Mouse (Mus musculus): ENCODE data around the gene Ctsh. TPM values are rescaled to one million over a fixed set of nuclear protein-coding genes. Genes with fewer than 3 reads are reported as not detected.

Gene Ctsh
- polyA plus RNA-seq, 1 experiment from 2014 or later, result 56.6 TPM

DNA sequence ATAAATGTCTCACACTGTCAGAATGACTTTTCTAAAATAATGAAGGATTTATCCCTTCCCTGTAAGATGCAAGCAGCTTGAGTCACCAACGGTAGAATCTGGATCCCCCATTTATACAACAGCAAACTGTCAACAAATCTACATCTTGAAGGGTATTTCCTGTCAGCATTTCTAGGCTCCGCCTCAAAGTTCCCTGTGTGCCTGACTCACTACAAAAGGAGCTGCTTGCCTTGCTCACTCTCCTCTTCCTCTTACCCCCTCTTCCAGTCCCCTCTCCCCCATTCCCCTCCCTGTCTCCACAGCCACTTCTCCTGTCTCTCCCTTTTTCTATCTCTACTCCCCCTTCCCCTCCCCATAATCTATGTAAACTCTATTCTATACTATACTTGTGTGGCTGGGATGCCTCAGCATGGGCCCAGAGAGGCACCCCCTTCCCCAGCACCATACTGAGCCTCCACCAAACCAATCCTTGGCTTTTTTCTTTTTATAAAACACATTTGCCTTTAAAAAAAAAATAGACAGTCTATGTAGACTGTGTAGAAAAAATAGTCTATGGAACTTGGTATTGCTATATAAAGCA, 34.0 kb downstream of the Ctsh start:
- no peaks in the 10 kb centered on the region for H3K27me3 ChIP-seq (ENCODE audit: control insufficient read depth, insufficient read depth, low read length)
- no peaks in the 10 kb centered on the region for H3K9me3 ChIP-seq (ENCODE audit: control insufficient read depth, low read length)
- peaks cover 57% of the 10 kb centered on the region for H3K36me3 ChIP-seq (ENCODE audit: control insufficient read depth, insufficient read depth, low read length)
- WGBS, result 91% methylated on average over 2 of the region's 2 CpGs
- ATAC-seq (ENCODE audit: insufficient number of reproducible peaks, insufficient read depth, low FRiP score, low read depth), result no peak
- no peak overlapping the region for H3K4me2 ChIP-seq (ENCODE audit: low read length)
- no peak overlapping the region for H3K4me3 ChIP-seq (ENCODE audit: control insufficient read depth in 1 of 2, insufficient read depth in 1 of 2, low read depth in 1 of 2, low read length in 2 of 2)
- no peaks in the 10 kb centered on the region for H3K4me1 ChIP-seq (ENCODE audit: control insufficient read depth in 2 of 2, insufficient read depth in 2 of 2, low read length in 2 of 2)
- H3K9ac ChIP-seq (ENCODE audit: low read length), result no peak overlapping the region
- no peak overlapping the region for H3K27ac ChIP-seq (replicated peaks in 1 of 2; ENCODE audit: control insufficient read depth in 1 of 2, insufficient read depth in 1 of 2, low read depth in 2 of 2, low read length in 2 of 2)

DNA sequence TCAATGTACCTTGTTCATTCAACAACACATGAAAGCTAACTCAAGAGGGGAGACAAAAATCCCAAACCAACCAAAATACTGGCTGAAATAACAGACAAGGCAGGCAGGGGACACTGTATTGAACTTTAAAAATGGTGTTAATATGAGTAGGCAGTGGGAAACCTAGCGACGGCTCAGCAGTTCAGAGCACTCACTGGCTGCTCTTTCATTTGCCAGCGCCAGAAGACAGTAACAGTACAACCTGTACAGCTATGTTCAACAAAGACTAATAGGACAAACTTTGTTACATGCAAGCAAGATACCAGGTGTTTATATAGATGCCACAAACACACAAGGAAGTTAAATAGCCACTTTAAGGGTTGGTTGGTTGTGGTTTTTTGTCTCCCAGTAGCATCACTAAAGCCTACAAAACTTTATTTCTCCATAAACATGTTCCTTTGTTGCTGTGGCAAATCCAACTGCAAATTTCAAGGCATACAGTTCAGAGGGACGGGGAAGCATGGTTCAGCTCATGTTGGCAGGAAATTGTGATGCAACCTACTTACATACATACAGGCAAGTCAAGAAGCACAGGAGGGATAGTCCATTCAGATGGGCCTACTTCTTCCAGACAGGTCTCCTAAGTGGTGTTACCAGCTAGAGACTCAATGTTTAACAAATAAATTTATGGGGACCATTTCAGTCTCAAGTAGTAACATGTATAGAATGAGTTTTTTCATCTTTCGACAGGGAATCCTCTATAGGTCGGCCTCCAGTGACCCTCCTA, 35.6 kb downstream of the Ctsh start:
- ATAC-seq (ENCODE audit: insufficient number of reproducible peaks, insufficient read depth, low FRiP score, low read depth), result no peak
- no peak overlapping the region for H3K4me3 ChIP-seq (ENCODE audit: control insufficient read depth in 1 of 2, insufficient read depth in 1 of 2, low read depth in 1 of 2, low read length in 2 of 2)
- no peaks in the 10 kb centered on the region for H3K27me3 ChIP-seq (ENCODE audit: control insufficient read depth, insufficient read depth, low read length)
- H3K9me3 ChIP-seq (ENCODE audit: control insufficient read depth, low read length), result no peaks in the 10 kb centered on the region
- no peak overlapping the region for H3K27ac ChIP-seq (replicated peaks in 1 of 2; ENCODE audit: control insufficient read depth in 1 of 2, insufficient read depth in 1 of 2, low read depth in 2 of 2, low read length in 2 of 2)
- WGBS, result 91% methylated on average over 6 of the region's 6 CpGs
- peaks cover 71% of the 10 kb centered on the region for H3K36me3 ChIP-seq (ENCODE audit: control insufficient read depth, insufficient read depth, low read length)
- no peak overlapping the region for H3K4me2 ChIP-seq (ENCODE audit: low read length)
- no peak overlapping the region for H3K9ac ChIP-seq (ENCODE audit: low read length)
- H3K4me1 ChIP-seq (ENCODE audit: control insufficient read depth in 2 of 2, insufficient read depth in 2 of 2, low read length in 2 of 2), result no peaks in the 10 kb centered on the region

DNA sequence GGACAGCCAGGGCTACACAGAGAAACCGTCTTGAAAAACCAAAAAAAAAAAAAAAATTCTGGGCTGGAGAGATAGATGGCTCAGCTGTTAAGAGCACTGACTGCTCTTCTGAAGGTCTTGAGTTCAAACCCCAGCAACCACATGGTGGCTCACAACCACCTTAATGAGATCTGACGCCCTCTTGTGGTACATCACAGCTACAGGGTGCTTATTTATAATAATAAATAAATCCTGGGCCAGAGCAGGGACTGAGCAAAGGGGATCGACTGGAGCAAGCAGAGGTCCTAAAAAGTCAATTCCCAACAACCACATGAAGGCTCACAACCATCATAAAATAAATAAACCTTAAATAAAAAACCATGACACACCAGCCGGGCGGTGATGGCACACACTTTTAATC, 45.0 kb downstream of the Ctsh start:
- no peaks in the 10 kb centered on the region for H3K27me3 ChIP-seq (ENCODE audit: control insufficient read depth, insufficient read depth, low read length)
- no peaks in the 10 kb centered on the region for H3K9me3 ChIP-seq (ENCODE audit: control insufficient read depth, low read length)
- WGBS, result 83% methylated on average over 5 of the region's 5 CpGs
- H3K4me2 ChIP-seq (ENCODE audit: low read length), result no peak overlapping the region
- ATAC-seq (ENCODE audit: insufficient number of reproducible peaks, insufficient read depth, low FRiP score, low read depth), result no peak
- H3K9ac ChIP-seq (ENCODE audit: low read length), result no peak overlapping the region
- no peak overlapping the region for H3K27ac ChIP-seq (replicated peaks in 1 of 2; ENCODE audit: control insufficient read depth in 1 of 2, insufficient read depth in 1 of 2, low read depth in 2 of 2, low read length in 2 of 2)
- no peak overlapping the region for H3K4me3 ChIP-seq (ENCODE audit: control insufficient read depth in 1 of 2, insufficient read depth in 1 of 2, low read depth in 1 of 2, low read length in 2 of 2)
- peaks cover 98% of the 10 kb centered on the region for H3K36me3 ChIP-seq (ENCODE audit: control insufficient read depth, insufficient read depth, low read length)
- H3K4me1 ChIP-seq (ENCODE audit: control insufficient read depth in 2 of 2, insufficient read depth in 2 of 2, low read length in 2 of 2), result no peaks in the 10 kb centered on the region

DNA sequence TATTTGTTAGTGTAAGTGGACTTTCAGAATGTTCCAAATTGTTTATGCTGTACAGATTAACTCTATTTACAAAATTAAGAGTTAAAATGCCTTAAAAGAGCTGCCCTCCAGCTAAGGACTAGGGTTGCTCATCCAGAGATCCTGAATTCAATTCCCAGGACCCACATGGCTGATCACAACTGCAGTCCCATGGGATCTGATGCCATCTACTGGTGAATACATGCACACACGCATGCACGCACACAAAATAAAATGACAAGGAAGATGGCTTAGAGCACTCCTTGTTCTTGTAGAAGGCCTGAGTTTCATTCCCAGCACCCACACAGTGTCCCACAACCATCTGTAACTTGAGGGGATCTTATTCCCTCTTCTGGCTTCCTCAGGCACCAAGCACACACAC, 46.8 kb downstream of the Ctsh start:
- no peak for ATAC-seq (ENCODE audit: insufficient number of reproducible peaks, insufficient read depth, low FRiP score, low read depth)
- H3K4me1 ChIP-seq (ENCODE audit: control insufficient read depth in 2 of 2, insufficient read depth in 2 of 2, low read length in 2 of 2), result no peaks in the 10 kb centered on the region
- H3K27ac ChIP-seq (replicated peaks in 1 of 2; ENCODE audit: control insufficient read depth in 1 of 2, insufficient read depth in 1 of 2, low read depth in 2 of 2, low read length in 2 of 2), result no peak overlapping the region
- H3K4me2 ChIP-seq (ENCODE audit: low read length), result no peak overlapping the region
- H3K36me3 ChIP-seq (ENCODE audit: control insufficient read depth, insufficient read depth, low read length), result peaks cover 98% of the 10 kb centered on the region
- H3K4me3 ChIP-seq (ENCODE audit: control insufficient read depth in 1 of 2, insufficient read depth in 1 of 2, low read depth in 1 of 2, low read length in 2 of 2), result no peak overlapping the region
- 65% methylated on average over 2 of the region's 2 CpGs for WGBS
- H3K9ac ChIP-seq (ENCODE audit: low read length), result no peak overlapping the region
- H3K9me3 ChIP-seq (ENCODE audit: control insufficient read depth, low read length), result no peaks in the 10 kb centered on the region
- H3K27me3 ChIP-seq (ENCODE audit: control insufficient read depth, insufficient read depth, low read length), result no peaks in the 10 kb centered on the region

DNA sequence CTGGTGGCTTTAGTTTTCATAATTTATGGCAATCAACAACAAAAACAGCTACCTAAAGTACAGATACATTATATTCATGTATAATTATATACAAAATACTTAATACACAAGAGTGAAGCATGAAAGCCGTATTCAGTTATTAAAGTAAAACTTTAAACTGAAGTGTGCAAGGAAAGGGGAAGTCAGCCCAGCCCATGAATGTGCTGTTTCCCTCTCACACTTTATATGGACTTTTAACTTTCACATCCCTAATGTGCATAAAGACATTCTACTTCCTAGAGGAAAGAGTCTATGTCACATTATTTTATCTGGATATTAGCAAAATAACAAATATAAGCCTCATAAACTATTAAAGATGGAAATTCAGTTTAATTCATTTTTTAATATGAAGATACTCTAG, 51.5 kb downstream of the Ctsh start:
- H3K27me3 ChIP-seq (ENCODE audit: control insufficient read depth, insufficient read depth, low read length), result no peaks in the 10 kb centered on the region
- WGBS, result 91% methylated on average over 1 of the region's 1 CpGs
- H3K27ac ChIP-seq (replicated peaks in 1 of 2; ENCODE audit: control insufficient read depth in 1 of 2, insufficient read depth in 1 of 2, low read depth in 2 of 2, low read length in 2 of 2), result no peak overlapping the region
- peaks cover 0 to 8% of the 10 kb centered on the region in 2 experiments; a peak in 1 of 4 replicates for H3K4me1 ChIP-seq (ENCODE audit: control insufficient read depth in 2 of 2, insufficient read depth in 2 of 2, low read length in 2 of 2)
- H3K9ac ChIP-seq (ENCODE audit: low read length), result no peak overlapping the region
- H3K4me2 ChIP-seq (ENCODE audit: low read length), result no peak overlapping the region
- H3K9me3 ChIP-seq (ENCODE audit: control insufficient read depth, low read length), result no peaks in the 10 kb centered on the region
- no peak for ATAC-seq (ENCODE audit: insufficient number of reproducible peaks, insufficient read depth, low FRiP score, low read depth)
- no peak overlapping the region for H3K4me3 ChIP-seq (ENCODE audit: control insufficient read depth in 1 of 2, insufficient read depth in 1 of 2, low read depth in 1 of 2, low read length in 2 of 2)
- H3K36me3 ChIP-seq (ENCODE audit: control insufficient read depth, insufficient read depth, low read length), result peaks cover 90% of the 10 kb centered on the region

DNA sequence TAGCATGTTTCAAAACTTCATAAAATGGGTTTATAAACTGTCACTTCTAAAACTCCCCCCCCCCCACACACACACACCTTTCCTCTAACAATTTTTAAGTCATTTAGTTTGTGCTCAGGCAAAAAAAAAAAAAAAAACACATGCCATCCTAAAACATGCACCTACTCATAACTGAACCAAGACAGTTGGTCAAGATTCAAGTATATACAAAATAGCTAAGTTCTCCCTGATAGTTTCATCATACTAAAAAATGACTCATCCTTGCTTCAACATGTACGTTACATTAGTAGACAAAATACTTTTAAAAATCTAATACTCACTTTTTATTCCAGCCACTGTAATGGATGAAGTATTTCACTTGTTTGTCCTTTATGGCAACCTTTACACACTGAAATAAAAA, 53.0 kb downstream of the Ctsh start:
- no peak overlapping the region for H3K4me2 ChIP-seq (ENCODE audit: low read length)
- peaks cover 75% of the 10 kb centered on the region for H3K36me3 ChIP-seq (ENCODE audit: control insufficient read depth, insufficient read depth, low read length)
- no peaks in the 10 kb centered on the region for H3K27me3 ChIP-seq (ENCODE audit: control insufficient read depth, insufficient read depth, low read length)
- ATAC-seq (ENCODE audit: insufficient number of reproducible peaks, insufficient read depth, low FRiP score, low read depth), result no peak
- peaks cover 0 to 11% of the 10 kb centered on the region in 2 experiments; a peak in 2 of 4 replicates for H3K4me1 ChIP-seq (ENCODE audit: control insufficient read depth in 2 of 2, insufficient read depth in 2 of 2, low read length in 2 of 2)
- WGBS, result 90% methylated on average over 1 of the region's 1 CpGs
- no peak overlapping the region for H3K4me3 ChIP-seq (ENCODE audit: control insufficient read depth in 1 of 2, insufficient read depth in 1 of 2, low read depth in 1 of 2, low read length in 2 of 2)
- H3K9ac ChIP-seq (ENCODE audit: low read length), result no peak overlapping the region
- no peaks in the 10 kb centered on the region for H3K9me3 ChIP-seq (ENCODE audit: control insufficient read depth, low read length)
- H3K27ac ChIP-seq (replicated peaks in 1 of 2; ENCODE audit: control insufficient read depth in 1 of 2, insufficient read depth in 1 of 2, low read depth in 2 of 2, low read length in 2 of 2), result no peak overlapping the region

DNA sequence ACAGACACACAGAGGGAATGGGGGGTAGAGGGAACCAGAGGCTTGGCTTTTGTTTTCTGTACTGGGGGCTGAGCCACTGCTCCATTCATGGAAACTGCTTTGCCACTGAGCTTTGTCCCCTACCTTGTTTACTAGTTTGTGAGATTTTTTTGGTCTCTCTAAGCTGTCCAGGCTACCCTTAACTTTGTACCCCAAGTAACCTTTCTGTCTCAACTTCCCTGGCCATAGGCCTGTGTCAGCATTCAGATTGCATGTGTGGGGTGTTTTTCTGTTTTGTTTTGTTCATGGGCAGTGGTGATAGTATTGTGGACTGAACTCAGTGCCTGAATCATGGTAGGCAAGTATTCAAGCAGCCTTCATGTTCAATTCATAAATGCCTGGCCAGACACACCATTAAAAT, 54.3 kb downstream of the Ctsh start:
- peaks cover 62% of the 10 kb centered on the region for H3K36me3 ChIP-seq (ENCODE audit: control insufficient read depth, insufficient read depth, low read length)

More for the DNA sequence above, 54.3 kb downstream of the Ctsh start:
- H3K27ac ChIP-seq (replicated peaks in 1 of 2; ENCODE audit: control insufficient read depth in 1 of 2, insufficient read depth in 1 of 2, low read depth in 2 of 2, low read length in 2 of 2), result no peak overlapping the region
- no peaks in the 10 kb centered on the region for H3K9me3 ChIP-seq (ENCODE audit: control insufficient read depth, low read length)
- ATAC-seq (ENCODE audit: insufficient number of reproducible peaks, insufficient read depth, low FRiP score, low read depth), result no peak
- H3K4me1 ChIP-seq (ENCODE audit: control insufficient read depth in 2 of 2, insufficient read depth in 2 of 2, low read length in 2 of 2), result peaks cover 0 to 21% of the 10 kb centered on the region in 2 experiments; a peak in 2 of 4 replicates
- H3K4me2 ChIP-seq (ENCODE audit: low read length), result no peak overlapping the region
- H3K4me3 ChIP-seq (ENCODE audit: control insufficient read depth in 1 of 2, insufficient read depth in 1 of 2, low read depth in 1 of 2, low read length in 2 of 2), result no peak overlapping the region
- H3K27me3 ChIP-seq (ENCODE audit: control insufficient read depth, insufficient read depth, low read length), result no peaks in the 10 kb centered on the region
- H3K9ac ChIP-seq (ENCODE audit: low read length), result no peak overlapping the region
